Mouse (Mus musculus): Measurements from ENCODE around the gene Fdxacb1. TPM values are rescaled to one million over a fixed set of nuclear protein-coding genes. Genes with fewer than 3 reads are reported as not detected.
A peak's percentile ranks its signal among the peaks of the same experiment; 100 is the strongest.

Gene Fdxacb1
- total RNA-seq, 2 experiments from 2014 or later: 4.6 to 4.8 TPM

- H3K27ac ChIP-seq: no peak overlapping the region
- intact Hi-C loops (cut with DNase I): loop anchor here (5.0 kb wide), 1 partner anchor 38 kb away; the partner anchor contains the start of gene Fdxacb1
- TF ChIP-seq CTCF (IDR thresholded peaks at IDR 0.05): no peak
Observed at GRCm38 (mm10) chr9:50729600-50729999, 38.4 kb upstream of the Fdxacb1 start.

GRCm38 (mm10) chr9:50732560-50732959, 35.5 kb upstream of the Fdxacb1 start:
- intact Hi-C loops (cut with DNase I): no loop called here

More at GRCm38 (mm10) chr9:50729600-50729999, 38.4 kb upstream of the Fdxacb1 start:
- DNase-seq (ENCODE audit: extremely low spot score in 1 of 2, low spot score in 2 of 2): no peak
- no peak overlapping the region for H3K4me3 ChIP-seq

GRCm38 (mm10) chr9:50734989-50735388, 33.0 kb upstream of the Fdxacb1 start:
- Histone ChIP-seq H3K4me3 (no peak overlapping the region), H3K27ac (no peak overlapping the region)
- intact Hi-C loops (cut with DNase I): loop anchor here (2.0 kb wide), 2 partner anchors 26 to 36 kb away; no protein-coding TSS in a partner anchor
- peak; percentile 83 for TF ChIP-seq CTCF (IDR thresholded peaks at IDR 0.05)
- peak; percentile 43 to 46 for DNase-seq (ENCODE audit: extremely low spot score in 1 of 2, low spot score in 2 of 2)

More at GRCm38 (mm10) chr9:50732560-50732959, 35.5 kb upstream of the Fdxacb1 start:
- no peak overlapping the region for H3K27ac ChIP-seq
- DNase-seq (ENCODE audit: extremely low spot score in 1 of 2, low spot score in 2 of 2): no peak
- TF ChIP-seq CTCF (IDR thresholded peaks at IDR 0.05): no peak
- no peak overlapping the region for H3K4me3 ChIP-seq

DNA sequence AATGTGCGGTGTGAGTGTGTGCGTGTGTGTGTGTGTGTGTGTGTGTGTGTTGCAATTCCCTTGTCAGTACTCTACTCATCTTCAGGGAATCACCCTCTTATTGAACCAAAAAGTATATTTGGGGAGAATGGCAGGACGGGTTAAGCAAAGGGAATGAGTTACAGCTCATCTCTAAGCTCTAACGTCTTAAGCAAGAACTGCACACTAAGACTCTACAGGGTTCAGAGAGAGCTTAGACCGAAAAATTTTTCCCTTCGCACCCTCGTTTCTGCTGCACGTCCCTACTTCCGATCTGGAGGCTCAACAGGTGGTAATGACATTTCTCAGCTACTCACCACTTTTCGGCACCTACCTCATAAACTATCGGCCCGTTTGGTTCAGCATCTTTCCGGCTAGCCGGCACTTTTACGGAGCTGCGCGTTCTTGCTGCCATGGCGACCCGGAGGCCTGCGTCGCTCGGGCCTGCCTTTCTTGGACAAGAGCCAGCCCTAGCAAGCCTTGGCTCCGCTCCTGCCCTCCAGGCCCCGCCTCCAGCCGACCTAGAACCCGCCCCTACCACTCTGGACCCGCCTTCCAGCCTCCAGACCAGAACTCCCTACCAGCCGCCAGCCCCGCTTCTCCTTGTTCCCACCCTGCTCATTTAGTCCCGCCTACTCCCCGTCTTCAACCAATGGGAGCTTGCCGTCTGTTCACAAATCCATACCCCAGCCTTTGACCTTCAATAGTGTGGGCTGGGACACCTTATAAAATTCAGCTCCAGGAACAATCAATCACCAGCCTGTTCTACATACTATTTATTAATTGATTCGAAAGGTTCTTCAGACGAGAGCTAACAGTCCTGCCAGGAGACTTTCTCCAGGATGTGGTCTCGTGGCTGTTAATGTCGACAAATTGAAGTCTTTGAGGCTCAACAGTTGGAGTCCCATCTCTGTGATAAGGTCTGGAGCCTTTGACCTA, 28.8 kb upstream of the Fdxacb1 start, which contains the start of gene Dixdc1:
TSS of gene Dixdc1 (minus strand) at position 604 of the 957 bp plus-strand sequence.
- intact Hi-C loops (cut with DNase I): no loop called here
- no peak for TF ChIP-seq CTCF (IDR thresholded peaks at IDR 0.05)
- H3K4me3 ChIP-seq: peak within 1 kb of the TSS; percentile 49
- DNase-seq (ENCODE audit: extremely low spot score in 1 of 2, low spot score in 2 of 2): peak; percentile 87 to 91
- H3K27ac ChIP-seq: no peak within 1 kb of the TSS

DNA sequence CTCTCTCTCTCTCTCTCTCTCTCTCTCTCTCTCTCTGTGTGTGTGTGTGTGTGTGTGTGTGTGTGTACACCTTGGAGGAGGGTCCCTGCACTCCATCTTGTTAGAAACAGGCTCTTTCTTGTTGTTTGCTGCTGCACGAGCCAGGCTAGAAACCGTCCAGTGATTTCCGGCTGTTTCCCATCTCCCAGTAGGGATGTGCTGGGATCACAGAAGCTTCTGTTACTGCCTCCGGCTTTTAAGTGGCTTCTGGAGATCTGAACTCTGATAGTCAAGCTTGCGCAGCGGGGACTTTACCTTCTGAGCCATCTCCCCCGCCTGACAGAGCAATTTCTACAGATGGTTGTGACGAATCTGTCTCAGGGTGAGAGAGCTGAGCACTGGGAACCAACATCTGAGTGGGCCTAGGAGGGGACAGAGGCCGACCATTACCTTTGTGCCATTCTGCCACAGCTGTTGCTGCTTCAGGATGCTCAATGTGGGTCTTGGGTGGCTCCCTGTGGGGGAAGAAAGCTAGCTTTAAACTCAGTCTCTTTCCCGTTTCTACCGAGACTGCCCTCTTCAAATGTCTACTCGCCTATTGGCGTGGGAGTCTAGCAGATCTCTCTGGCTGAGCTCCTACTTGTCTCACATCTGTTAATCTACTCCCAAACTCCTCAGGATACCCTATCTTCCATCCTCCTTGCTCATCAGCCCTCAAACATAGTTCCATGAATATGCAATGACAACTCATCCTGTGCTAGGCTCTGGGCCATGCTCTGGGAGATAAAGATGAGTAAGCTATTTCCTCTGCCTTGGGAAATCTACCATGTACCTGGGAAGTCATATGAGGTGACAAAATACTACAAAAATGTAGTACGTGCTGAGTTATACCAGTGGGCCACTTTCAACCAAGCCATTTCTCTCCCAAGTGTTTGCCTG, 26.9 kb upstream of the Fdxacb1 start:
- no peak overlapping the region for H3K27ac ChIP-seq
- DNase-seq (ENCODE audit: extremely low spot score in 1 of 2, low spot score in 2 of 2): no peak
- no peak overlapping the region for H3K4me3 ChIP-seq
- no peak for TF ChIP-seq CTCF (IDR thresholded peaks at IDR 0.05)
- intact Hi-C loops (cut with DNase I): no loop called here

DNA sequence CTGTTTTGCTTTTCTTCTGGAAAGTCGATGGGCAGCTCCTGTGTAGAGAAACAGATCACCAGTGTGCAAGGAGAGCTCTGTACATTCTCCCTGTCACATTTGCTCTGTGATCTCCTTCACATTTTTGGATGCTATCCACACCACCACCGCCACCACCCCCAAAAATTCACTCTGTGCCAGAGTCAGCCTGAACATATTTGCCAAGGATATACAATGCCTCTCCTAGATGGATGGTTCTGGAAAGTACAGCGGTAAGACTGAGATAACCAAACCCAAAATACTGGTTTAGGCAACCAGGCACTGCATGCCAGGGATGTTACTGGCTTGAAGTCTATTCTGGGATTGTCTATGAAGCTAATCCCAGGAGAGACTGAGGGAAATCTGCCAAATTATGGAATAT, 25.8 kb upstream of the Fdxacb1 start:
- DNase-seq (ENCODE audit: extremely low spot score in 1 of 2, low spot score in 2 of 2): no peak
- intact Hi-C loops (cut with DNase I): no loop called here
- Histone ChIP-seq H3K4me3 (no peak overlapping the region), H3K27ac (no peak overlapping the region)
- TF ChIP-seq CTCF (IDR thresholded peaks at IDR 0.05): no peak

DNA sequence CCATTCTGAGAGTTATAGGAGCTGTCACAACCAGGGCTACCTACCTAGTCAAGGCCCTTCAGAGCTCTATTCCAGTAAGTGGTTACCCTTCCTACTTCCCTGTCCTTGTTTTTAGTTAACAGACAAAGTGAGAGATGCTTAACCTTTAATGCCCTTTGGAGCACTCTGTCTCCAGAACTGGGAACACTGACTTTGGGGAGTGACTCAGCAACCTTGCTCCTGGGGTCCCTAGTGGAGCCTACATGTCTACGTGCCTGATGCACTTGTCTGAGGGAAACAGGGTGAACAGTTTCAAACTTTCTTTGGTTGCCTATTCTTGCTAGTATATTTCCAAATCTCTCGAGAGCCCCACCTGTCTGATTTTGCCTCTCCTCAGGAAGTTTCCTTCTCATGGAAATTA, 25.3 kb upstream of the Fdxacb1 start:
- H3K27ac ChIP-seq: no peak overlapping the region
- no peak for DNase-seq (ENCODE audit: extremely low spot score in 1 of 2, low spot score in 2 of 2)
- H3K4me3 ChIP-seq: no peak overlapping the region
- intact Hi-C loops (cut with DNase I): no loop called here
- no peak for TF ChIP-seq CTCF (IDR thresholded peaks at IDR 0.05)

DNA sequence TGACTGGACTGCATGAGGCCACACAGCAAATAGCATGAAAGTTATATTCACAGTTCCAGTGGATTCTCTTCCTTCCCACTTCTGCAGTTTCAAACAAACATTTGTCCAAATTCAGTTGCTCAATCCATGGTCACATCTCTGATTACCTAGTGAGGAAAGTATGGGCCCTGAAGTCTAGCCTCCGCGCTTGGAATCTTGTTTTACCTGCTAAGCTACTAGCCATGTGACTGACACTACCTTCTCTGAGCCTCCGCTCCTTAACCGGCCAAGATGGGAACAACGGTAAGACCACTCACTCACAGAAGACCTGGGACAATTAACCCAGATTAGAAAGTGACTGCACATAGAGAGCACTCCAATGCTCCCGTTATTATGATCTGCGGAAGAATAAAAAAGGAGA, 22.2 kb upstream of the Fdxacb1 start:
- 0 out of 2 replicates have a peak overlapping the region, but pooled peaks have one; percentile 1 for H3K27ac ChIP-seq
- DNase-seq (ENCODE audit: extremely low spot score in 1 of 2, low spot score in 2 of 2): no peak
- H3K4me3 ChIP-seq: peak overlapping the region; percentile 38
- intact Hi-C loops (cut with DNase I): no loop called here
- TF ChIP-seq CTCF (IDR thresholded peaks at IDR 0.05): no peak

GRCm38 (mm10) chr9:50746214-50746677, 21.8 kb upstream of the Fdxacb1 start, which contains the start of gene 2310030G06Rik:
2310030G06Rik (minus strand) TSS chr9:50746536.
- intact Hi-C loops (cut with DNase I): no loop called here
- 0 out of 2 replicates have a peak within 1 kb of the TSS, but pooled peaks have one; percentile 1 for H3K27ac ChIP-seq
- TF ChIP-seq CTCF (IDR thresholded peaks at IDR 0.05): peak; percentile 3; the same call in 1 of the 2 replicates
- peak within 1 kb of the TSS; percentile 38 for H3K4me3 ChIP-seq
- DNase-seq (ENCODE audit: extremely low spot score in 1 of 2, low spot score in 2 of 2): no peak

DNA sequence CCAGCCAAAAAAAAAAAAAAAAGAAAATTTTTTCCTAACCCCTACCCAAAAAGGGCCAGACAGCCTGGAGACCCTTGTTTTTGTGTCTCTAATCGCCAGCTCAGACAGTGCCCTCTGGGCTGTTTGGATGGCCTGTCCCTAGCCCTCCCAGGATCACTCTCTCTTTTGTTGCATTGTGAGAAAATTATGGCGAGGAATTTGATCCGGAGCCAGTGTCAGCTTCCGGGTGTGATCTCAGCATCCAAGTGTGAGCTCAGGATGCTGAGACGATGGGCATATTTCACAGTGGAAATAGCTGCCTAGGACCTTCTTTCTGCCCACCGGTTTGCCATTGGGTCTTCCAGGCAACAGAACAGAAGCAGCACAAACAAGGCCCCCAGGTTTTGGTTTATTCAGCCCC, 17.3 kb upstream of the Fdxacb1 start:
- no peak for TF ChIP-seq CTCF (IDR thresholded peaks at IDR 0.05)
- H3K4me3 ChIP-seq: no peak overlapping the region
- no peak overlapping the region for H3K27ac ChIP-seq
- intact Hi-C loops (cut with DNase I): no loop called here
- DNase-seq (ENCODE audit: extremely low spot score in 1 of 2, low spot score in 2 of 2): no peak

GRCm38 (mm10) chr9:50751323-50751722, 16.7 kb upstream of the Fdxacb1 start, which contains the start of gene Cryab:
Cryab (plus strand) TSS chr9:50751325.
- peak within 1 kb of the TSS; percentile 80 for H3K27ac ChIP-seq
- no peak for DNase-seq (ENCODE audit: extremely low spot score in 1 of 2, low spot score in 2 of 2)
- no peak for TF ChIP-seq CTCF (IDR thresholded peaks at IDR 0.05)
- 0 out of 2 replicates have a peak within 1 kb of the TSS, but pooled peaks have one; percentile 45 for H3K4me3 ChIP-seq
- intact Hi-C loops (cut with DNase I): no loop called here
